Mouse (Mus musculus): ENCODE measurements at regions not wholly inside any gene's neighbourhood (a gene's known extent, or its start where the extent isn't known, plus 50 kb on each side); places are given as distances from the start of the nearest gene placed in this dataset.

- WGBS: 60% methylated on average over 6 of the region's 6 CpGs
- ATAC-seq (replicated peaks; ENCODE audit: insufficient number of reproducible peaks, low FRiP score, low TSS enrichment, low read depth): no peak
Observed at GRCm38 (mm10) chr6:140270592-140270991, 153.3 kb upstream of the Plekha5 start.

GRCm38 (mm10) chr6:140268315-140269070 lies 155.4 kb upstream of the Plekha5 start:
- Histone ChIP-seq H3K27ac (replicated peaks; ENCODE audit: low read depth, low read length) (0 out of 2 replicates have a peak overlapping the region, but pooled peaks have one; percentile 1), H3K4me2 (ENCODE audit: low read depth, low read length) (no peak overlapping the region), H3K4me1 (ENCODE audit: control insufficient read depth, insufficient read depth, low read length) (no peaks in the 10 kb centered on the region), H3K9me3 (replicated peaks; ENCODE audit: control insufficient read depth, low read length) (no peaks in the 10 kb centered on the region), H3K27me3 (ENCODE audit: control insufficient read depth, insufficient read depth, low read length) (no peaks in the 10 kb centered on the region), H3K36me3 (replicated peaks; ENCODE audit: control insufficient read depth, insufficient read depth, low read depth, low read length) (no peaks in the 10 kb centered on the region), H3K9ac (replicated peaks; ENCODE audit: low read length) (no peak overlapping the region), H3K4me3 (ENCODE audit: low read depth, low read length) (no peak overlapping the region)
- ATAC-seq (replicated peaks; ENCODE audit: insufficient number of reproducible peaks, low FRiP score, low TSS enrichment, low read depth) (0 out of 2 replicates have a peak, but pooled peaks have one; percentile 14), DNase-seq (ENCODE audit: low spot score) (peak; percentile 65)
- 20% methylated on average over 11 of the region's 11 CpGs for WGBS

More at GRCm38 (mm10) chr6:140270592-140270991, 153.3 kb upstream of the Plekha5 start:
- peak; percentile 43 for DNase-seq (ENCODE audit: low spot score)
- Histone ChIP-seq H3K27ac (replicated peaks; ENCODE audit: low read depth, low read length) (no peak overlapping the region), H3K4me2 (ENCODE audit: low read depth, low read length) (no peak overlapping the region), H3K9ac (replicated peaks; ENCODE audit: low read length) (no peak overlapping the region), H3K27me3 (ENCODE audit: control insufficient read depth, insufficient read depth, low read length) (no peaks in the 10 kb centered on the region), H3K9me3 (replicated peaks; ENCODE audit: control insufficient read depth, low read length) (no peaks in the 10 kb centered on the region), H3K4me3 (ENCODE audit: low read depth, low read length) (no peak overlapping the region), H3K36me3 (replicated peaks; ENCODE audit: control insufficient read depth, insufficient read depth, low read depth, low read length) (no peaks in the 10 kb centered on the region), H3K4me1 (ENCODE audit: control insufficient read depth, insufficient read depth, low read length) (no peaks in the 10 kb centered on the region)

GRCm38 (mm10) chr6:140263920-140264319 lies 159.9 kb upstream of the Plekha5 start:
- no peaks in the 10 kb centered on the region for H3K9me3 ChIP-seq (replicated peaks; ENCODE audit: control insufficient read depth, low read length)
- no peak overlapping the region for H3K9ac ChIP-seq (replicated peaks; ENCODE audit: low read length)
- H3K27ac ChIP-seq (replicated peaks; ENCODE audit: low read depth, low read length): no peak overlapping the region
- 22% methylated on average over 1 of the region's 1 CpGs for WGBS
- H3K4me2 ChIP-seq (ENCODE audit: low read depth, low read length): no peak overlapping the region
- ATAC-seq (replicated peaks; ENCODE audit: insufficient number of reproducible peaks, low FRiP score, low TSS enrichment, low read depth) (no peak), DNase-seq (ENCODE audit: low spot score) (no peak)
- no peaks in the 10 kb centered on the region for H3K36me3 ChIP-seq (replicated peaks; ENCODE audit: control insufficient read depth, insufficient read depth, low read depth, low read length)
- no peaks in the 10 kb centered on the region for H3K4me1 ChIP-seq (ENCODE audit: control insufficient read depth, insufficient read depth, low read length)
- no peaks in the 10 kb centered on the region for H3K27me3 ChIP-seq (ENCODE audit: control insufficient read depth, insufficient read depth, low read length)
- H3K4me3 ChIP-seq (ENCODE audit: low read depth, low read length): no peak overlapping the region

DNA sequence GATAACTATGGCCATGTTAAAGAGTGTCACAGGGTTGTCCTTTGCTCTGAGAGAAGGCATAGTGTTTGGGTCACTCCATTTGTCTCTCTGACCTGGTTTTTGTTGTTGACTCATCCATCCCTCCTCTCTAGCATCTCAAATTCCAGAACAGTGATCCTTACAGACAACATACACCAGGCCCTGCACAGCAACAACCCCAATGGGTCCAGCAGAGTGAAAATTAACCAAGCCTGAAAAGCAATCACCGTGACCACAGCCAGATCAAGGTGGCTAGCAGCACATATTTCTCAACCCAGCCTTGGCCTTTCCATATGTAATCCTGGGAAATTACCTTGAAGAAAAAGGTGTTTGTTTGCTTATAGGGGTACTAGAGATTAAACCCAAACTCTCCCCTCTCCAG lies 162.0 kb upstream of the Plekha5 start:
- no peak overlapping the region for H3K4me3 ChIP-seq (ENCODE audit: low read depth, low read length)
- H3K36me3 ChIP-seq (replicated peaks; ENCODE audit: control insufficient read depth, insufficient read depth, low read depth, low read length): no peaks in the 10 kb centered on the region
- H3K9me3 ChIP-seq (replicated peaks; ENCODE audit: control insufficient read depth, low read length): no peaks in the 10 kb centered on the region
- H3K4me1 ChIP-seq (ENCODE audit: control insufficient read depth, insufficient read depth, low read length): no peaks in the 10 kb centered on the region
- ATAC-seq (replicated peaks; ENCODE audit: insufficient number of reproducible peaks, low FRiP score, low TSS enrichment, low read depth): no peak
- no peak overlapping the region for H3K27ac ChIP-seq (replicated peaks; ENCODE audit: low read depth, low read length)
- H3K27me3 ChIP-seq (ENCODE audit: control insufficient read depth, insufficient read depth, low read length): no peaks in the 10 kb centered on the region
- no peak overlapping the region for H3K4me2 ChIP-seq (ENCODE audit: low read depth, low read length)
- H3K9ac ChIP-seq (replicated peaks; ENCODE audit: low read length): no peak overlapping the region
- 88% methylated on average over 1 of the region's 1 CpGs for WGBS
- DNase-seq (ENCODE audit: low spot score): no peak

DNA sequence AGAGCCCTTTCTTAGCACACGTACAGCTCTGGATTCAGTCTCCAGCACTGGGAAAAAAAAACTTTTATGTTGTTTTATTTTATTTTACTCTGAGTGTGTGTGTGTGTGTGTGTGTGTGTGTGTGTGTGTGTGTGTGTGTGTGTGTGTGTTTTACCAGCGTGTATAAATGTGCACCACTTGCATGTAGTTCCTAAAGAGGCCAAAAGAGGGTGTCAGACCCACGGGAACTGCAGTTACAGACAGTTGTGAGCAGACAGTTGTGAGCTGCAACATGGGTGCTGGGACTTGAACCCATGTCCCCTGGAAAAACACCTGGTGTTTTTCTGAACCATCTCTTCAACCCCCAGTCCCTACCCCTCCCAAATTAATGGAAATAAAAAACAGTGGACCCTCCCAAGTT lies 165.1 kb upstream of the Plekha5 start:
- Histone ChIP-seq H3K4me3 (ENCODE audit: low read depth, low read length) (no peak overlapping the region), H3K4me2 (ENCODE audit: low read depth, low read length) (no peak overlapping the region), H3K9ac (replicated peaks; ENCODE audit: low read length) (no peak overlapping the region), H3K4me1 (ENCODE audit: control insufficient read depth, insufficient read depth, low read length) (no peaks in the 10 kb centered on the region), H3K27ac (replicated peaks; ENCODE audit: low read depth, low read length) (no peak overlapping the region), H3K27me3 (ENCODE audit: control insufficient read depth, insufficient read depth, low read length) (no peaks in the 10 kb centered on the region), H3K9me3 (replicated peaks; ENCODE audit: control insufficient read depth, low read length) (no peaks in the 10 kb centered on the region), H3K36me3 (replicated peaks; ENCODE audit: control insufficient read depth, insufficient read depth, low read depth, low read length) (no peaks in the 10 kb centered on the region)
- ATAC-seq (replicated peaks; ENCODE audit: insufficient number of reproducible peaks, low FRiP score, low TSS enrichment, low read depth): no peak
- DNase-seq (ENCODE audit: low spot score): no peak
- 90% methylated on average over 3 of the region's 3 CpGs for WGBS

- no peaks in the 10 kb centered on the region for H3K27me3 ChIP-seq (ENCODE audit: control insufficient read depth, insufficient read depth, low read length)
- no peaks in the 10 kb centered on the region for H3K4me1 ChIP-seq (ENCODE audit: control insufficient read depth, insufficient read depth, low read length)
- H3K27ac ChIP-seq (replicated peaks; ENCODE audit: low read depth, low read length): no peak overlapping the region
- H3K4me3 ChIP-seq (ENCODE audit: low read depth, low read length): no peak overlapping the region
- no peak for DNase-seq (ENCODE audit: low spot score)
- no peaks in the 10 kb centered on the region for H3K36me3 ChIP-seq (replicated peaks; ENCODE audit: control insufficient read depth, insufficient read depth, low read depth, low read length)
- WGBS: 84% methylated on average over 5 of the region's 5 CpGs
- H3K9me3 ChIP-seq (replicated peaks; ENCODE audit: control insufficient read depth, low read length): no peaks in the 10 kb centered on the region
- ATAC-seq (replicated peaks; ENCODE audit: insufficient number of reproducible peaks, low FRiP score, low TSS enrichment, low read depth): no peak
- no peak overlapping the region for H3K9ac ChIP-seq (replicated peaks; ENCODE audit: low read length)
- no peak overlapping the region for H3K4me2 ChIP-seq (ENCODE audit: low read depth, low read length)
Observed at GRCm38 (mm10) chr6:140258101-140258500, 165.8 kb upstream of the Plekha5 start.

- Histone ChIP-seq H3K27ac (replicated peaks; ENCODE audit: low read depth, low read length) (no peak overlapping the region), H3K4me2 (ENCODE audit: low read depth, low read length) (no peak overlapping the region), H3K27me3 (ENCODE audit: control insufficient read depth, insufficient read depth, low read length) (no peaks in the 10 kb centered on the region), H3K9ac (replicated peaks; ENCODE audit: low read length) (no peak overlapping the region), H3K9me3 (replicated peaks; ENCODE audit: control insufficient read depth, low read length) (no peaks in the 10 kb centered on the region), H3K4me1 (ENCODE audit: control insufficient read depth, insufficient read depth, low read length) (no peaks in the 10 kb centered on the region), H3K36me3 (replicated peaks; ENCODE audit: control insufficient read depth, insufficient read depth, low read depth, low read length) (no peaks in the 10 kb centered on the region), H3K4me3 (ENCODE audit: low read depth, low read length) (no peak overlapping the region)
- ATAC-seq (replicated peaks; ENCODE audit: insufficient number of reproducible peaks, low FRiP score, low TSS enrichment, low read depth) (no peak), DNase-seq (ENCODE audit: low spot score) (no peak)
- WGBS: 85% methylated on average over 4 of the region's 4 CpGs
Observed at GRCm38 (mm10) chr6:140251527-140251926, 172.3 kb upstream of the Plekha5 start.

GRCm38 (mm10) chr6:140243411-140244151 lies 180.3 kb upstream of the Plekha5 start:
- peak; percentile 9 for DNase-seq (ENCODE audit: low spot score)
- ATAC-seq (replicated peaks; ENCODE audit: insufficient number of reproducible peaks, low FRiP score, low TSS enrichment, low read depth): peak; percentile 87
- Histone ChIP-seq H3K4me3 (ENCODE audit: low read depth, low read length) (no peak overlapping the region), H3K4me2 (ENCODE audit: low read depth, low read length) (no peak overlapping the region), H3K27me3 (ENCODE audit: control insufficient read depth, insufficient read depth, low read length) (no peaks in the 10 kb centered on the region), H3K36me3 (replicated peaks; ENCODE audit: control insufficient read depth, insufficient read depth, low read depth, low read length) (no peaks in the 10 kb centered on the region), H3K9me3 (replicated peaks; ENCODE audit: control insufficient read depth, low read length) (no peaks in the 10 kb centered on the region), H3K27ac (replicated peaks; ENCODE audit: low read depth, low read length) (no peak overlapping the region), H3K9ac (replicated peaks; ENCODE audit: low read length) (peak overlapping the region; percentile 19; the same call in 1 of the 2 replicates), H3K4me1 (ENCODE audit: control insufficient read depth, insufficient read depth, low read length) (0 out of 2 replicates have a peak, but pooled peaks cover 2% of the 10 kb centered on the region)
- WGBS: 40% methylated on average over 8 of the region's 8 CpGs
